Mouse (Mus musculus) stomach, postnatal 0 days (tissue): ENCODE measurements around the gene Slc17a1.

Experiments used
- CTCF ChIP-seq: IDR thresholded peaks from 2 replicates; pipeline ENCODE4 v1.5.1; 2016; ENCODE audit warnings: antibody characterized with exemption, low read depth, mild to moderate bottlenecking, moderate library complexity
- EP300 ChIP-seq: optimal IDR thresholded peaks from 2 replicates; pipeline ENCODE3; 2016; ENCODE audit warnings: antibody characterized with exemption

GRCm38 (mm10) chr13:23911335-23911734 is 43.8 kb downstream of the Slc17a1 start:
- no peak for TF ChIP-seq EP300
- TF ChIP-seq CTCF, result no peak
